Mouse (Mus musculus) embryonic fibroblast, embryonic 13.5 days (primary cell): Measurements from ENCODE around the gene Lingo1.

Source experiments
- CTCF ChIP-seq: IDR thresholded peaks from 2 replicates; pipeline ENCODE4 v1.5.1; 2011; ENCODE audit warnings: mild to moderate bottlenecking, control low read depth, low read length, moderate library complexity, borderline replicate concordance; ENCODE audit not compliant: insufficient read depth
- POLR2A ChIP-seq: IDR thresholded peaks from 2 replicates; pipeline ENCODE4 v1.6.1; 2011; ENCODE audit warnings: low read depth, mild to moderate bottlenecking, control low read depth, low read length, moderate library complexity

DNA sequence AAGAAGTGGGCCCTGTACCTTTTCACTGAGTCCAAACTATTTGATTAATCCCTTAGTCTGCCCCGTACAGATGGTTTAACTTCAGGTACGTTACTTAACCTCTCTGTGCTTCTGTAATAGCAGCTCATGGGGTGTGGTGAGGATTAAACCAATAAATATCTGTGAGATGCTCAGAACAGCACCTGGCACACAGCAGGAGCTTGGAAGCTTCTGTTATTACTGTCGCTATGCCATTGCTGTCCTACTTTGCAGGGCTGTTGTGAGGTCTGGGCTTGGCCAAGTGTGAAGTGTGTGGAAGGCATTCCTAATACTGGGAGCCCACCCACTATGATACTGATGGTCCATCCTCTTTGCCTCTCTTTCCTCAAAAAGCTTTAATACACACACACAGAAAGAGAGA, 80.2 kb downstream of the Lingo1 start:
- TF ChIP-seq POLR2A (no peak), CTCF (no peak)
